Mouse (Mus musculus) intestine, embryonic 14.5 days (tissue): ENCODE data around the gene Kndc1. TPM values are rescaled to one million over a fixed set of nuclear protein-coding genes. Genes with fewer than 3 reads are reported as not detected.

Source experiments
- ATAC-seq: fragments of 200-750 bp; cut with Nextera tagmentation; replicated peaks from 2 replicates; pipeline ENCODE4 v1.8.0; 2017; ENCODE audit warnings: low read depth, moderate number of reproducible peaks, moderate TSS enrichment, moderate library complexity; ENCODE audit not compliant: low FRiP score, low TSS enrichment
- DNase-seq: peaks from one replicate; pipeline ENCODE4 v3.0.0-alpha.2; 2018; ENCODE audit warnings: low spot score
- H3K27ac ChIP-seq: fragments of 300-500 bp; sonication (generic); 2 replicates; pipeline ENCODE4 v1.5.1; 2014; ENCODE audit warnings: low read depth, mild to moderate bottlenecking, control low read depth
- H3K27me3 ChIP-seq: fragments of 300-500 bp; sonication (generic); replicated peaks from 2 replicates; pipeline ENCODE4 v1.6.1; 2014; ENCODE audit warnings: low read length, control low read depth; ENCODE audit not compliant: control insufficient read depth, insufficient read depth
- H3K36me3 ChIP-seq: fragments of 300-500 bp; sonication (generic); 2 replicates; pipeline ENCODE4 v1.6.1; 2014; ENCODE audit warnings: low read length, control low read depth; ENCODE audit not compliant: control insufficient read depth, insufficient read depth
- H3K4me1 ChIP-seq: fragments of 300-500 bp; sonication (generic); replicated peaks from 2 replicates; pipeline ENCODE4 v1.6.1; 2014; ENCODE audit warnings: low read length, control low read depth, mixed read lengths; ENCODE audit not compliant: control insufficient read depth, insufficient read depth
- H3K4me2 ChIP-seq: fragments of 300-500 bp; sonication (generic); 2 replicates; pipeline ENCODE4 v1.6.1; 2014; ENCODE audit warnings: low read length
- H3K4me3 ChIP-seq: fragments of 300-500 bp; sonication (generic); 2 replicates; pipeline ENCODE4 v1.5.1; 2014; ENCODE audit warnings: low read depth, low read length, control low read depth, mixed read lengths
- H3K9ac ChIP-seq: fragments of 300-500 bp; sonication (generic); 2 replicates; pipeline ENCODE4 v1.6.1; 2014; ENCODE audit warnings: mild to moderate bottlenecking, low read length
- H3K9me3 ChIP-seq: fragments of 300-500 bp; sonication (generic); 2 replicates; pipeline ENCODE4 v1.6.1; 2016; ENCODE audit warnings: low read length, control low read depth; ENCODE audit not compliant: control insufficient read depth
- WGBS: fragments of 180-500 bp; shearing (Covaris S2); extraction: QIAGEN DNeasy Blood & Tissue Kit; methylation state at CpG from one replicate; pipeline ENCODE4 v1.1.7; 2014; 5-methylcytosine and 5-hydroxymethylcytosine counted together
- polyA plus RNA-seq: library from polyadenylated mRNA; unstranded; fragments of >200 nt; fragmentation: Nextera tagmentation; extraction: Ambion mirVana; gene quantifications from 2 replicates; pipeline ENCODE4 v1.2.1, GENCODE M21; 2014

The Kndc1 gene
- polyA plus RNA-seq, 1 experiment from 2014 or later, result 0.20 TPM

GRCm38 (mm10) chr7:139898606-139899005, 4.1 kb downstream of the Kndc1 start:
- DNase-seq (no peak), ATAC-seq (no peak)
- Histone ChIP-seq H3K27ac (no peak overlapping the region), H3K36me3 (no peaks in the 10 kb centered on the region), H3K9ac (no peak overlapping the region), H3K27me3 (peaks cover 34% of the 10 kb centered on the region), H3K9me3 (no peaks in the 10 kb centered on the region), H3K4me1 (no peaks in the 10 kb centered on the region; the same call in 1 of the 2 replicates), H3K4me3 (no peak overlapping the region), H3K4me2 (no peak overlapping the region)
- WGBS, result 63% methylated on average over 2 of the region's 2 CpGs

- DNase-seq (no peak), ATAC-seq (no peak)
- Histone ChIP-seq H3K27me3 (peaks cover 27% of the 10 kb centered on the region), H3K36me3 (no peaks in the 10 kb centered on the region), H3K4me2 (no peak overlapping the region), H3K4me1 (no peaks in the 10 kb centered on the region; the same call in 1 of the 2 replicates), H3K9ac (no peak overlapping the region), H3K4me3 (no peak overlapping the region), H3K9me3 (no peaks in the 10 kb centered on the region), H3K27ac (no peak overlapping the region)
- 79% methylated on average over 7 of the region's 7 CpGs for WGBS
Observed at GRCm38 (mm10) chr7:139899505-139899904, 5.0 kb downstream of the Kndc1 start.

- Histone ChIP-seq H3K4me2 (no peak overlapping the region), H3K27ac (no peak overlapping the region), H3K9ac (no peak overlapping the region), H3K4me1 (peaks cover 8% of the 10 kb centered on the region; the same call in 1 of the 2 replicates), H3K36me3 (no peaks in the 10 kb centered on the region), H3K9me3 (no peaks in the 10 kb centered on the region), H3K4me3 (no peak overlapping the region), H3K27me3 (peaks cover 18% of the 10 kb centered on the region)
- 95% methylated on average over 7 of the region's 7 CpGs for WGBS
- DNase-seq (no peak), ATAC-seq (no peak)
Observed at GRCm38 (mm10) chr7:139900456-139900855, 6.0 kb downstream of the Kndc1 start.

GRCm38 (mm10) chr7:139900896-139901295, 6.4 kb downstream of the Kndc1 start:
- Histone ChIP-seq H3K9ac (no peak overlapping the region), H3K4me2 (no peak overlapping the region), H3K4me3 (no peak overlapping the region), H3K27me3 (peaks cover 15% of the 10 kb centered on the region; the same call in 1 of the 2 replicates), H3K4me1 (peaks cover 13% of the 10 kb centered on the region; the same call in 1 of the 2 replicates), H3K36me3 (no peaks in the 10 kb centered on the region), H3K27ac (no peak overlapping the region), H3K9me3 (no peaks in the 10 kb centered on the region)
- ATAC-seq (no peak), DNase-seq (no peak)
- 79% methylated on average over 6 of the region's 6 CpGs for WGBS

GRCm38 (mm10) chr7:139901981-139902380, 7.5 kb downstream of the Kndc1 start:
- Histone ChIP-seq H3K9ac (no peak overlapping the region), H3K9me3 (no peaks in the 10 kb centered on the region), H3K36me3 (no peaks in the 10 kb centered on the region), H3K4me1 (peaks cover 13% of the 10 kb centered on the region; the same call in 1 of the 2 replicates), H3K27ac (no peak overlapping the region), H3K4me3 (no peak overlapping the region), H3K4me2 (no peak overlapping the region), H3K27me3 (peaks cover 4% of the 10 kb centered on the region; the same call in 1 of the 2 replicates)
- ATAC-seq (no peak), DNase-seq (no peak)
- WGBS, result 36% methylated on average over 1 of the region's 1 CpGs

- Histone ChIP-seq H3K9ac (no peak overlapping the region), H3K9me3 (no peaks in the 10 kb centered on the region), H3K27me3 (0 out of 2 replicates have a peak, but pooled peaks cover 2% of the 10 kb centered on the region), H3K27ac (no peak overlapping the region), H3K4me2 (peak overlapping the region; percentile 22; the same call in 1 of the 2 replicates), H3K4me1 (peaks cover 18% of the 10 kb centered on the region), H3K36me3 (no peaks in the 10 kb centered on the region), H3K4me3 (0 out of 2 replicates have a peak overlapping the region, but pooled peaks have one; percentile 8)
- DNase-seq (no peak), ATAC-seq (no peak)
- WGBS, result 24% methylated on average over 6 of the region's 6 CpGs
Observed at GRCm38 (mm10) chr7:139905261-139905660, 10.8 kb downstream of the Kndc1 start.

GRCm38 (mm10) chr7:139905661-139906060, 11.2 kb downstream of the Kndc1 start:
- no peak overlapping the region for H3K9ac ChIP-seq
- peaks cover 19% of the 10 kb centered on the region for H3K4me1 ChIP-seq
- WGBS, result 4% methylated on average over 6 of the region's 6 CpGs
- H3K36me3 ChIP-seq, result no peaks in the 10 kb centered on the region
- 0 out of 2 replicates have a peak, but pooled peaks cover 2% of the 10 kb centered on the region for H3K27me3 ChIP-seq
- no peak overlapping the region for H3K27ac ChIP-seq
- no peak for DNase-seq
- no peak for ATAC-seq
- H3K4me2 ChIP-seq, result peak overlapping the region; percentile 22; the same call in 1 of the 2 replicates
- no peaks in the 10 kb centered on the region for H3K9me3 ChIP-seq
- H3K4me3 ChIP-seq, result 0 out of 2 replicates have a peak overlapping the region, but pooled peaks have one; percentile 8

- Histone ChIP-seq H3K4me2 (no peak overlapping the region), H3K36me3 (no peaks in the 10 kb centered on the region), H3K4me3 (no peak overlapping the region), H3K4me1 (peaks cover 19% of the 10 kb centered on the region), H3K27ac (no peak overlapping the region), H3K9me3 (no peaks in the 10 kb centered on the region), H3K27me3 (peaks cover 4% of the 10 kb centered on the region; the same call in 1 of the 2 replicates), H3K9ac (no peak overlapping the region)
- WGBS, result 60% methylated on average over 5 of the region's 5 CpGs
- ATAC-seq (no peak), DNase-seq (no peak)
Observed at GRCm38 (mm10) chr7:139908176-139908575, 13.7 kb downstream of the Kndc1 start.

GRCm38 (mm10) chr7:139909469-139909868, 15.0 kb downstream of the Kndc1 start:
- Histone ChIP-seq H3K27me3 (peaks cover 10% of the 10 kb centered on the region), H3K4me2 (no peak overlapping the region), H3K27ac (no peak overlapping the region), H3K9ac (no peak overlapping the region), H3K9me3 (no peaks in the 10 kb centered on the region), H3K4me3 (no peak overlapping the region), H3K36me3 (no peaks in the 10 kb centered on the region), H3K4me1 (peaks cover 21% of the 10 kb centered on the region)
- DNase-seq (no peak), ATAC-seq (no peak)
- WGBS, result 42% methylated on average over 6 of the region's 6 CpGs
